Mouse (Mus musculus): Measurements from ENCODE around the gene Zc3h14.

DNA sequence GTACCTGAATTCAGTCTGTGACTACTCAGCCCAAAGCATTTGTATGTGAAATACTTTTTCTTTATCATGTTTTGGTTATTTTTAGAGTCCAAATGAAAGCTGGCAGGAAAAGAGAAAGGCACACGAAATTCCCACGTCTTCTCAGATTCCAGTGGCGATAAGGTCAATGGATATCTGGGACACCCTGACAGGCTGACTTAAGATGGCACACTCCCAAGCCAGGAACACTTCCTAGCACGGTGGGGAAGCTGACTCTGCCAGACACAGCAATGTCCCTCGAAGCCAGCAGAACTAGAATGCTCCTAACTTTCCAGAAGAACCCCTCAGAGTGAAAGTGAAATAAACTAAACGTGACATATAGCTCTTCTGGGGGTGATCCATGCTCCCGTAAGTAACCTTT lies 19.6 kb upstream of the Zc3h14 start:
- TF ChIP-seq CTCF (IDR thresholded peaks at IDR 0.05; ENCODE audit: insufficient read depth, low read depth, low read length) (no peak), POLR2A (IDR thresholded peaks at IDR 0.05; ENCODE audit: insufficient read depth, low read depth, low read length) (no peak)
